Comparison of ENCODE assay signal across 9 mouse cellular contexts in the genomic region with DNA sequence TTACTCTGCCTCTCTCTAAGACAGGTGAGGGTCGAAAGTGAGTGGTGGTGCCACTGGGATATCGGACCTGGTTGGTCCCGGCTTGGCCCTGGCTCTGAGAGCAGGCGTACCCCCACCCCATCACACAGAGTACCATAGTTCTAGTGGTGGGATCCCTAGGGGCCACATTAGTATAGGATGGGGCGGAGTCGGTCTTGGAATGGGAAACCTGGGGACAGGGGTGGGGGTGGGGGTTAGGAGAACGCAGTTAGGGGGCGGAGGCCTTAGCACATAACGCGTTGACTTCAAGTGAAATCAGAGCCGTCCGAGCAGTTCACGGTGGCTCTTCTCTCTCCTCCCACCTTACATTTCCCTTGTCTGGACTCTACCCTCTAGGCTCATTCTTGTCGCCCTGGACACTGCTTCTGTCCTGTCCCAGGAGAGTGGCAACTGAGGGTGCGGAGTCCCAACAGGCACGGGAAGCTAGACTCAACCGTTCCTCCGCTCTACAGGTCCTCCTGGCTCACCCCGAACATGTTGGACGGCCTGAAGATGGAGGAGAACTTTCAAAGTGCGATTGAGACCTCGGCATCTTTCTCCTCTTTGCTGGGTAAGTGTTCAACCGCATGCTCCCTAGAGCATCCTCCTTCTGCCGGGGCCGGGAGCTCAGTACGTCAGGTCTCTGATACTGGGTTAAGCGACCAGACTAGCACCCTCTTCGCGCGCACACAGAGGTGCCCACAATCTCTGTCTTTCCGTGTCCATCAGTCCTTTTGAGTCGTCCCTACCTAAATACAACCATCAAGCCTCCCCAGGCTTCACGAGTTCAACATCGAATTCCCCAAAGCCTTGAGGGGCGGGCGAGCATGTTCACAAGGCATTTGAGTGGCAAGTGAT. TPM values are rescaled to one million over a fixed set of nuclear protein-coding genes. Genes with fewer than 3 reads are reported as not detected.
DNase-seq lines count a peak whose midpoint lies in the region; ATAC-seq and TF ChIP-seq lines count a peak whose summit lies in the region.
"Had no signal": no experiment of that assay in that cellular context is flagged by ENCODE, and none has a peak within 500 bp of the region (broad histone marks: within the 10 kb centered on the region; RNA-seq: fewer than 3 reads in every experiment).

No protein-coding gene starts in this region.

- WGBS in heart, embryonic 13.5 days = 1% methylated on average over 36 of the region's 36 CpGs
- under 1% methylated on average over 36 of the region's 36 CpGs for WGBS in hindbrain, embryonic 16.5 days
- WGBS in midbrain, postnatal 0 days = 2% methylated on average over 36 of the region's 36 CpGs

- no peak for TF ChIP-seq CTCF in midbrain, postnatal 0 days (IDR thresholded peaks at IDR 0.05)

- H3K4me1 ChIP-seq in heart, embryonic 13.5 days = peaks cover 23% of the 10 kb centered on the region
- H3K4me1 ChIP-seq in hindbrain, embryonic 16.5 days (ENCODE audit: control insufficient read depth, insufficient read depth, low read depth, low read length) = peaks cover 18% of the 10 kb centered on the region
- peaks cover 8% of the 10 kb centered on the region for H3K4me1 ChIP-seq in midbrain, postnatal 0 days (ENCODE audit: insufficient read depth, low read length)

- H3K4me3 ChIP-seq in heart, embryonic 13.5 days = peak overlapping the region; percentile 57
- H3K4me3 ChIP-seq in hindbrain, embryonic 16.5 days (ENCODE audit: low read length) = peak overlapping the region; percentile 45
- H3K4me3 ChIP-seq in midbrain, postnatal 0 days (ENCODE audit: low read depth, low read length) = peak overlapping the region; percentile 37

- no peaks in the 10 kb centered on the region for H3K36me3 ChIP-seq in heart, embryonic 13.5 days
- no peaks in the 10 kb centered on the region for H3K36me3 ChIP-seq in hindbrain, embryonic 16.5 days (ENCODE audit: control insufficient read depth, insufficient read depth, low read length)
- no peaks in the 10 kb centered on the region for H3K36me3 ChIP-seq in midbrain, postnatal 0 days (ENCODE audit: insufficient read depth, low read length)

- peak overlapping the region; percentile 79 for H3K4me2 ChIP-seq in heart, embryonic 13.5 days
- peak overlapping the region; percentile 74 for H3K4me2 ChIP-seq in hindbrain, embryonic 16.5 days (ENCODE audit: low read length)
- peak overlapping the region; percentile 54 for H3K4me2 ChIP-seq in midbrain, postnatal 0 days (ENCODE audit: low read depth, low read length, poor library complexity, severe bottlenecking)

- H3K27ac ChIP-seq in heart, embryonic 13.5 days (replicated peaks) = no peak overlapping the region
- no peak overlapping the region for H3K27ac ChIP-seq in hindbrain, embryonic 16.5 days (ENCODE audit: low read depth, low read length)
- H3K27ac ChIP-seq in midbrain, postnatal 0 days (ENCODE audit: low read depth, low read length) = no peak overlapping the region

- peaks cover 4% of the 10 kb centered on the region for H3K9me3 ChIP-seq in heart, embryonic 13.5 days
- H3K9me3 ChIP-seq in hindbrain, embryonic 16.5 days (ENCODE audit: control insufficient read depth, low read length) = peaks cover 3% of the 10 kb centered on the region
- H3K9me3 ChIP-seq in midbrain, postnatal 0 days (ENCODE audit: low read length) = no peaks in the 10 kb centered on the region

- no peak for DNase-seq in heart, adult 8-10 months (ENCODE audit: low spot score)
- peak; percentile 57 for DNase-seq in embryo, embryonic 9.5 days (ENCODE audit: extremely low spot score)
- no peak for DNase-seq in midbrain, postnatal 0 days (ENCODE audit: low spot score)
- no peak for DNase-seq in spleen, adult 12 weeks (ENCODE audit: low spot score)

- peaks cover 92% of the 10 kb centered on the region for H3K27me3 ChIP-seq in heart, embryonic 13.5 days (replicated peaks)
- H3K27me3 ChIP-seq in hindbrain, embryonic 16.5 days (replicated peaks; ENCODE audit: control insufficient read depth, insufficient read depth, low read length) = peaks cover 22% of the 10 kb centered on the region
- H3K27me3 ChIP-seq in midbrain, postnatal 0 days (ENCODE audit: insufficient read depth, low read length) = peaks cover 59% of the 10 kb centered on the region

- H3K9ac ChIP-seq in heart, embryonic 13.5 days = peak overlapping the region; percentile 67; the same call in 1 of the 2 replicates
- H3K9ac ChIP-seq in hindbrain, embryonic 16.5 days (ENCODE audit: low read depth, low read length) = peak overlapping the region; percentile 46
- no peak overlapping the region for H3K9ac ChIP-seq in midbrain, postnatal 0 days (replicated peaks; ENCODE audit: low read length, poor library complexity, severe bottlenecking)

- no peak for ATAC-seq in heart, embryonic 13.5 days (ENCODE audit: extremely low read depth, insufficient number of reproducible peaks, low FRiP score, low TSS enrichment)
- ATAC-seq in hindbrain, embryonic 16.5 days = peak; percentile 66
- peak; percentile 42; the same call in 1 of the 2 replicates for ATAC-seq in midbrain, postnatal 0 days (ENCODE audit: low FRiP score)
- no peak for ATAC-seq in megakaryocyte, adult 5-6 weeks (ENCODE audit: poor library complexity, severe bottlenecking)
- ATAC-seq in cerebellum, adult (ENCODE audit: insufficient number of reproducible peaks, low FRiP score, low TSS enrichment) = no peak
- ATAC-seq: CD4-positive, CD25-positive, alpha-beta regulatory T cell, adult 4 months had no signal

RNA-seq across cellular contexts. Expression of a gene that starts 0.5 kb away (rescaled TPM):
- 0.50 and 1.3 TPM in 2 replicates for polyA plus RNA-seq in heart, embryonic 13.5 days (2015; fragmentation: Nextera tagmentation; extraction: Ambion mirVana)
- total RNA-seq in heart, adult 8-10 months (2022) = not detected
- 7.0 and 7.1 TPM in 2 replicates for polyA plus RNA-seq in hindbrain, embryonic 16.5 days (2015; fragmentation: Nextera tagmentation; extraction: Ambion mirVana)
- 3.9 and 6.3 TPM in 2 replicates for total RNA-seq in midbrain, postnatal 0 days (2014; rRNA removed)
- 3.2 and 3.5 TPM in 2 replicates for polyA plus RNA-seq in midbrain, postnatal 0 days (2015; fragmentation: Nextera tagmentation; extraction: Ambion mirVana)
- total RNA-seq in megakaryocyte, adult 5-6 weeks (2015) = not detected in 2 replicates
- total RNA-seq in megakaryocyte, adult 5-6 weeks (2017) = not detected in 2 replicates
- polyA plus RNA-seq: CD4-positive, CD25-positive, alpha-beta regulatory T cell, adult 4 months had no signal

Comparison
In these comparisons a context has a peak if more than half of its experiments do, and no peak if none do; other contexts are left out.
1. ATAC-seq: peak in hindbrain, embryonic 16.5 days (single experiment) and midbrain, postnatal 0 days (single experiment); none in heart, embryonic 13.5 days (single experiment), megakaryocyte, adult 5-6 weeks (single experiment) and cerebellum, adult (single experiment).
2. Peak in every context shown above with its lines, with median percentiles within 50 percentile points of each other: H3K4me2 ChIP-seq and H3K4me3 ChIP-seq.